Mouse (Mus musculus) retina, postnatal 7 days (tissue): Measurements from ENCODE around the gene Dthd1.

Experiments
- DNase-seq: peaks from one replicate; pipeline ENCODE4 v3.0.0-alpha.2; 2012; ENCODE audit warnings: low read depth, low spot score

Dthd1 gene

DNA sequence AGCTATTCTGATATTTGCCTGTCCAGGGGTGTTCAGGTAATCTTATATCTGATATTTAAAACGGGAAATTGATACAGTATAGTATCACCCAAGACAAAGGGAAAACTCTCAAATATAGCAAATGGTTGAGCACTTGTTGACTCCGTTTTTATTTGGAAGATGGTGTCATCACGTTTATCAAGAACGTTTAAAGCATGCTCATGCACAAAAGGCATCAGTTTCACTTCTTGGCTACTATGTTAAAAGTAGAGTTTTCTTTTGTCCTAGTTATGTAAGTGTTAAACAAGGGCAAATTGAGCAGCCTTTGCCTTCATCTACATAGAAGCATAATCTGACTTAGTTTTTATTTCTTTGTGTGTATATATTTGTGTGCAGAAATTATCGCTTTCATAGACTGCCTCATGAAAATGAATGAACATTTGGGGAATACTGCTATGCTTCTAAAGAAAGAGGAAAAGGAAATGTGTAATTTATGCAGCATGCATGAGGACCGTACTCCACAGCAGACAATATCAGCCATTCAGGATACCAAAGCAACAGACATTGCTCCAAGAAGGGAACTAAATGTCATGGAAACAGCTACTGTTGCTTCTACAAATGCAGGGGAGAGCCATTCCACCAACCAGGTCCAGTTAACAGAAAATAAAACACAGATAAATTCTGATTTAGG is at the start of gene Dthd1:
TSS of gene Dthd1 (plus strand) at position 422 of the 670 bp plus-strand sequence.
- DNase-seq = no peak

DNA sequence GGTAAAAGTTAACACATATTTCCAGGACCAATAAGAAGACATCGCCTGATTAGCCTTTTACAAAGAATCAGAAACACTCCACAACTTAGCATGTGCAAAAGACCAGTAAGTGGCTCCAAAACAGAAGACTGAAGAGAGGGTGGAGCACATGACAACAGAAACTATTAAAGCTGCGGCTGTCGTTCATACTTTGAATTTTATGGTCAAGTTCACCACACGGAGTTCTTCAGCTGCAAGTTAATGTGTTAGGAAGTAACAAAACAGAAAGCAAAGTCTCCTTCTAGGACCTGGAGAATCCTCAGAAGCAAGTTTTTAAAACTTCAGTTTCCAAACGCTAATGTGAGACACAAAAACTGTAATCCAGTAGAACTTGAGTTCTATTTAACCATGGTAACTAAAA is 49.5 kb upstream of the Dthd1 start:
- no peak for DNase-seq

DNA sequence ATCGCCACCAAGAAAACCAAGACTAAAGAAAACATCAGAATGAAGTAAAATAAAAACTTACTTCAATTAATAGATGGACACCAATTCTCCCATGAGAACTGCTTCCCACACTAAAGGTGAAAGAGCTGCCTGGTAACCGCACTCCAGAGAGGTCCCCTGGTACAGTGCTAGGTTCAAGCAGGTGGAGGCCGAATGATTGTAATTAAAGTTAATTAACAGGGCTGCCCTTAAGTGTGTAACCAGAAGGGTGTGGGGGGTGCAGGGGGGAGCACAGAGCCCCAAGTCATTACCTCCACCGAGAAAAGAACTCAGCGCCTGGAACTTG is 48.2 kb upstream of the Dthd1 start:
- no peak for DNase-seq

DNA sequence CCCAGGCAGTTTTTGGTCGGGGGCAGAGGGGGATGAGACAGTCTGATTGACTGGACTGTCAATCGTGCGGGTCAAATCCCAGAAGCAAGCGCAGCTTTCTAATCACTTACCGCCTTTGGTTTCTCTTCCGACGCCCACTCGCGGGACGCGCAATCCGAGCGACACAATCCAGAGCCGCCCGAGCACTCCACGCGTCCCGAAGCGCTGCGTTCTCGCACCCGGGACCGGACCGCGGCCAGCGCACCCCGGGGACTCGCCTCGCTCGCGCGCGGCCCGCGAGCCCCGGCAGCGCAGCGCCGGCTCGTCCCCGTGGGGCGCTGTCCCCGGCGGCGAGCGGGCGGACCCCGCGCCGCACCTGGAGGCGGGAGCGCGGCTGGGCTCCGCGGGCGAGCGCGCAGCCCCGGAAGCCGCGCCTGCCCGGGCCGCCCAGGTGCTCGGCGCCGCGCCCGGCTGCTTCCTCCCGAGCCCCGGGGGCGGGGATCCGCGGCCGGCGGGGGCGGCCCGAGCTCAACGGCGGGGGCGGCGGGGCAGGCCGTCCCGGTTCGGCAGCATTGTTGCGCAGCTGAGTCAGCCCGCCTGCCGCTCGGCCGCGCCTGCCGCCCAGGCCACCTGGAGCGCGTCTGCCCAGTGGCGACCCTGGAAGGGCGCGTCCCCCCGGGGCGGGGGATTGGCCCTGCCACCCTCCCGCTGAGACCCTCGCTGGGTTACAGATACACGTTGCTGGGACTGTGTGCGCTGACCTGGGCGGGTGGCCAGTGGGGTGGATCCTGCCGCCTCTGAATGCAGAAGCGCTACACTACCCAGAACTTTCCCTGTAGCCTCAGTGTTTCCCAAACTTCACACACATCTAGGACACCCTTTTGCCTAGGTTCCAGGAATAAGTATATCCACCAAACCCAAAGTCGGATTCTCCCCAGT is 47.6 kb upstream of the Dthd1 start, which contains the start of gene Arap2:
TSS of gene Arap2 (minus strand) at position 376 of the 918 bp plus-strand sequence.
- peak; percentile 17 for DNase-seq

DNA sequence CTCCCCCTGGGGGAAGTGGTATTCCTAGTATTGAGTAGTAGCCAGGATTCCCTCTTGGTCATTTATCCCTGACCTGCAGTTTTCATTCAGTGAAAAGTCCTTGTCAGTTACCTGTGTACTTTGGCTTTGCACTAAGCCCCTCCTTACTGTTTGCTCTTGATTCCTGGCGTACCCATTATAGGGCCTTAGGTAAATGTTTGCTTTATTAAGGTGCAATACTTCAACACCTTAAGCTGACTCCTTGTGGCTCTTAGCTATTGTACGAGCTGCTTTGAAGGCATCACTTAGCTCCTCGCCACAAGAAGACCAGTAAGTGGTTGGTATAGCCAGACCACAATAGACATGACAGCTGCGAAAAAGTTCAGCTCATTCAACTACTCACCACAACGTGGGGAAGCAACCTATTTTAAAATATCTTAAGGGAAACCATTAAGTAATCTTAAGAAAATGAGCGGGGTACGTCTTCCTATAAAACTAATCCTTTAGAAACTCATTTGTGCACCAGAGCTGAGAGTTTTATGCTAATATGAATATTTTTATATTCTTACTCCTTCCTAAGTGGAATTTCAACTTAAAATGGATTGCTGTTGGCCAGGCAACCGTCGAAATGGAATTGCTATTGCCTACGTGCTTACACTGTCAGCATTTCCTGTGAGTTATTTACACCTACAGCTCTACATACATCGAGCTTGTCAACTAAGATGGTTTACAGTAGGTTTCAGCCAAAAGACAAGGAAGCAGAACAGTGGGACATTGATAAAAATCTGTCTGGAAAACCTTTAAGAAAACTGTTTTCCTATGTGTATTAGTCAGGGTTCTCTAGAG is 41.6 kb upstream of the Dthd1 start:
- no peak for DNase-seq

DNA sequence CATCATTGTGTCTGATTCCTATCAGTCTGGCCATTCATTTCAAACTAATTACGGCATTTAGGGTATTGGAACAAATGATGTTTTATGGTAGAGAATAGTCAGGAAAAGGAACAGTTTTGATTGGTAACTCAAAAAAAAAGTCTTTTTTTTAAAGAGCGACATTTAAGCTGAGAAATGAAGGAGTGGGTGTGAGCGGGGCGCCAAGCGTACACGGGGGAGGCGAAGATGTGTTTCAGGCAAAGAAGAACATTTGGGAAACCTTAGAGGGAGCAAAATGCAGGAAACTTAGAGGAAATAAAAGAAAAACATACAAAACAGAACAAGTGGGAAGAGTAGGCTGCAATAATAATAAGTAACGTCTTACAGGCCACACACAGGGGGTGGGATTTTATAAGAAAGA is 35.8 kb upstream of the Dthd1 start:
- no peak for DNase-seq

DNA sequence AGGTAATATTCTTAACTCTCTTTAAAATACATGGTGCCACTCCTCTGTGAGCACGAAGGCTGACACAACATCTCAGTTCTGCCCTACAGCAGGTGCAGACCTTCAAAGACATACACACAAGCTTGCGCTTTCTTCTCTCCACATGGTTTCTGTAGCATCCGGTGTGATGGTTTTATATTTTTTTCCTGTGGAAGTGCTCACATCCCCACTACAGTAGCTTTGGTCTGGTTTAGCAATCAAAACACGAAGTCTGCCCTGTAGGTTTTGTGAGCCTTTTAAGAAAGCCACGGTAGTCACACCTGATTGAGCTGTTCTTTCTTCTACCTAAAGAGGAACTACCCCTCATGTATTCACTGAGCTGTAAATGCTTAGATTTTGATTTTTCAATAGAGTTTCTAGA is 34.9 kb upstream of the Dthd1 start:
- no peak for DNase-seq

DNA sequence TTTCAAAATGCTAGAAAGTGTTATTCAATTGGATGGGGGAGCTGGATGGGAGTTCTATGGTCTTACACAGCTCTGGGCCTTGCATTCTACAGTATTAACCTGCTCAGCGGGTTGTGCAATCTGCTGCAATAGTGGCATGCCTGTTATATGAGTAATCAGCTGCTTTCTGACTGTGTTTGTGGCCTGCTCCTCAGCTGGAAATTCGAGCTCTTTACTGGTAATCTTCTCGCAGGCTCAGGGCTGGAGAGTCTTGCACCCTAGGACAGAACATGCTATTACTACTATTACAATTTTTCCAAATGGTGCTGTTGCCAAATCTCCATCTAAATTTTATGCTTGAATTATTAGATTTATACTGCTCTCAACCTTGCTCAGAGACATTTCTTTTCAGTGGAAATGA is 26.8 kb upstream of the Dthd1 start:
- DNase-seq = no peak

DNA sequence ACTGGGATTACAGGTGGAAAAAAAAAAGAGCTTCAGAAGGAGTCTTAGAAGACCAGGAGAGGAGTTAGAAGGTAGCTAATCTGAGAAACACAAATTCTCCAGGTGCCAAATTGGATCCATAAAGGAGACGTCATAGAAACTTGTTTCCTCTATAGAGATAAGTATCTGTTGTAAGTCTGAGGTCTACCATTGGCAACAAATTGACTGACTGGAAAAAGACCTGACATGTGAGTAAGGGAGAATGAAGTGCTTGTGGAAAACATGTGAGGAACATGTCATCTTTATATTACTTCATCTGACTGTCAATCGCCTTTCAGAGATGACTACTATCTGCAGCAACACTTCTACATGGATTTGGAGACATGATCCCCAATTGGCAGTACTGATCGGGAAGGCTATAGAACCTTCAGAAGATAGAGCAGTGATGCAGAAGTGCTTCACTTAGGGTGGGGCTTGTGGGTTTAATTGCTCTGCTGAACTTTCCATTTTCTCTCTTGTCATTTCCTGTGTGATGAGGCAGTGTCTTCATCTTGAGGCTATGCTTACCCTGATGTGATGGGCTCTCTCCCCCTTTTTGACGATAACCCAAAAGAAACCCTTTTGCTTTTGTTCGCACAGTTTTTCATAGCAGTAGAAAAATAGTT is 22.6 kb upstream of the Dthd1 start:
- DNase-seq = no peak

DNA sequence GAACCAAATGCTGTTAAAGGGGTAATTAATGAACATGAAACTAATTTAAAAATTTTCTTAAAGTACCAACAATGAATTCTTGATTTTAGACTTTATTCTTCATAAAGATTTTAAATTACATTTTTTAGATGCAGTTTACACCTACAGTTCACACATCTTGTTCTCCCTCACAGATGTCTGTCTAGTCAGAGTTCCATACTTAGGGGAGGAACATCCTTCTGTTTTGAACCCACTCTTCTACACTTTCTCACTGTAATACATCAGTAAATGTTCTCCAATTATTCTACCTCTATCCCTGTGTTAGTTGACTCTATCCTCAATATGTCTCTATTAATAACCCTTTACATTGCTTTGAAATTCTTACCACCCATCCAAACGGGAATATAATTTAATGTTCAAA is 20.8 kb upstream of the Dthd1 start:
- DNase-seq = no peak

DNA sequence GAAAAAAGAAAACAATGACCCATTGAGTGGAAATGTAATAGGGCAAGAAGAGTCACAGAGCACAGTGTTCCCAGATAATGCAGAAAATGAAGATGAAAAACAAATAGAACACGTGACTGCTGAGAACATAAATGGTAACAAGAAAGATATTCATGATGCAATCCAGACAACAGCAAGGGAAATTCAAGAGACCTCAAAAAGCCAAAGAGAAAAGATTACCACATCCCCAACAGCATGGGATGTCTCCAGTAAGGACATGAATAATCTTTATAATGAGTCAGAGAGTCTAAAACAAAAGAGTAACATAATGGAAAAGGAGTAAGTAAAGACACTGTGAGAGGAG is 420 bp downstream of the Dthd1 start:
- no peak for DNase-seq

DNA sequence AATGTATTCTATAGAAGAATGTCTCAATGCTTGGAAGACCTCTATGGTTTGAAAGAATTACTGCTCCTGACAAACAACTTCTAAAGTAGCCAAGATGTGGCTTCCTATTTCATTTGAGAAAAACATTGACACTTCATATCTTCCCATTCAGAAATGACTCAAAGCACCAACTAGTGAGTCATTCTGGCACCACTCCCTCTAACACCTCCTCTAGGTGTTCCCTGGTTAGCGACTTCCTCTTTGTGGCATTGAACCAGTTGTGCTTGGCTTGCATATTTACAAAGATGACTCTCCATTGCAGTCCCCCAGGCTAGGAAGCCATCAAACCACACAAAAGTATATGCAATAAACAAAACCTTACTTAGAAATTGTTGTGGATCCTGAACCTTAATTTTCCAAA is 2.1 kb downstream of the Dthd1 start:
- DNase-seq = no peak

DNA sequence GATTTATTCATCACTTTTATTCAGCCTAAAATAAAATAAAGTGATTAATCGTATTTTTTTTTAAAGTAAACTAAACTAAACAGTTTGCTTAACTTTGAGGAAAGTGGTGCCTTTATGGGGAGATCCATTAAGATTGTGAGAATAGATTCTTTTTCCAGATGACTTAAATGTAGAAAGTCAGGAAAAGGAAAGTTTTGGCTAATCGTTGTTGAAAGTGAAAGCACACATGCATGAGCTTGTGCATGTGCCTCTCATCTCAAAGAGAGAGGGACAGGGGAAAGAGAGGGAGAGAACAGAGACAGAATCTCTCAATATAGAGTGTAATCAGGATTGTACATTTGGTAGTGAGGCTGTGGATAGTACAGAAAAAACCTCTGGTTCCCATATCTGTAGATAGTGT is 5.9 kb downstream of the Dthd1 start:
- no peak for DNase-seq

DNA sequence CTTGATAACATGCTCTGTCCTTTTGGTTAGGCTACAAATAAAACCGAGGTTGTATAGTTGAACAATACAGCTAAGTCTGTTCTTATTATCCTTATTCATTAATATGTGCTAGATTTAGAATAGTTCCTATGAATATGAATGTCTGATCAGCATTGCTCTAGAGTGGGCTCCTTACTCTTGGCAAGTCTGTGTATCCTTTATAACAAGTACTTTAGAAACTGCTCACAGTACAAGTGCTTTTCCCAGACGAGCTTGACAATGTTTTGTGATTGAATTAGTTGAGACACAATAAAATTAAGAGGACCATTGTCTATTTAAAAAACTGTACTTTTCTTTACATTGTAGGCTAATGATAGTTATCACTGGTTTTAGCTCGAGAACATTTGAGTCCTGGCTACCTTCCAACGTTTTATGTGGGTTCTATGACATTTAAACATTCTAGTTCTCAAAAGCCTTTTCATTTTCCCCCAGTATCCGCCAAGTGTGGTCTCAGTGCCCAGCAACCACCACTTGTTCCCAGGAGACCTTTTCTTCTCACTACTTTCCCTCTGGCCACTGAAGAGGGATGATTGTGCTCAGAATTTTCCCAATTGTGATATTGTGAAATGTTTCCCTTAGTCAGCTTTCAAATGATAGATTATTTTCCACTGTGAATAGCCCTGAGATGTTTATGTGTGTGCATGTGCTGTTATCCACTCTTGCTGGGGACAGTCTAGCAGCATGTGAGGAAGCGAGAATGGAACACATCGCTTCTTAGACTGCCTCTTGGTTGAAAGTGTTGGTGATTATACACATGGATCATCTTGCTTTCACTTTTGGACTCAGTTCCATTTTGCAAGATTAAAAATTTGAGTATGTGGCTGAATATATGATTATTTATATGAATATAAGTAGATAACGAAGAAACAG is 7.0 kb downstream of the Dthd1 start:
- DNase-seq = no peak

DNA sequence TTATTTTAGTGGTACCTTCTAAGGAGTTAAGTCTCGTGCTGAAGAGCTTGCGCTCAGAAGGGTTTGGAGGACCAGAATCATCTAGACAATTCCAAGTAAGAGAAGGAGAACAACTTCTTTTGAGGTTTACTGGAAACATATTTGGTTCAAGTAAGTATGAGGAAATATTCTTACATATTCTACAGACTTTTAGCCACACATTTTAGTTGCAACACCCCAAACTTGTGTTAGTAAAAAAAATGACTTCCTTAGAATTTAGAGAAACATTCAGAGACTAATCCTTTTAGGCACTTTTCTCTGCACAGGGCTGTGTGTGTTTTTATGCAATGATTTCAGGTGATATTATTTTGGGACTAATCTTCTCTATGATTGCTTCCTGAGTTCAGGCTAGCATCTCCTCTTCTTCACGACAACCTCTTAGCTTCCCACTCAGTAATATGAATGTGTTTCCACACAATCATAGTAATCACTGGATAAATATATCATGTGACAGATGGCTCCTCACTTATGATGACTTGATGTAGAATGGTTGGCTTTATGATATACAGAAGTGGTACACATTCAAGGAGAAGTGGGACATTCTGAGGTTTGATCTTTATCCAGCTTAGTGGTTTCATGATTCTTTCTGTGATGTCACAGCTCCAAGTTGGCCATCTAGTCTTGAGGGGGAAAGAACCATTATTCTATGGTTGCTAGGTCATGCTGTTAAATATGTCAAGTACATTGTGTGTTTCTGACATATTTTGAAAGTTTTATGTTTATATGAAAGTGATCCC is 29.5 kb downstream of the Dthd1 start:
- no peak for DNase-seq

DNA sequence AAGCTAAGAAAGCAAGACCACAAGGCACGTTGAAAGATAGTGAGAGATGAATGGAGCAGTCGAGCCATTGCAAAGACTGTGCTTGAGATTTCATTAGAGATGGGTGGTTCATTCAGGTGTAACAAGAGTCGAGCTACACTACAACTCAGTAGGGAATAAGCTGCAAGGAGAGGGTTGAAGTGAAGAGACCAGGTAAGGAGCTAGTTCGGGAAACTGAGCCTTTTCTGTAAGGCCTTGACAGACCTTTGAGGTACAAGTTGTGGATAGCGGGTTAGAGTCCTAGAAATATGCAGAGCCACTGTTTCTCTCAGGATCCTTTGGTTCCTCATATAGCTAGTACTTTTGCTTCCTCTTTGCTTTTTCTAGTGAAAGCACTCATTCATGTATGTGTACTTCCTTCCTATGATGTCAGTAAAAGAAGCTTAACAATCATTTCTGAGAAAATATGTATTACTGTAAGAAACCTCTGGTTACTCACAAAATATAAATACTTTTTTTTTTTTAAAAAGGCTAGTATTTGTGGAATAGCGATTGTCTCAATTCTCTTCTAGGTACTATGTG is 33.0 kb downstream of the Dthd1 start:
- no peak for DNase-seq

DNA sequence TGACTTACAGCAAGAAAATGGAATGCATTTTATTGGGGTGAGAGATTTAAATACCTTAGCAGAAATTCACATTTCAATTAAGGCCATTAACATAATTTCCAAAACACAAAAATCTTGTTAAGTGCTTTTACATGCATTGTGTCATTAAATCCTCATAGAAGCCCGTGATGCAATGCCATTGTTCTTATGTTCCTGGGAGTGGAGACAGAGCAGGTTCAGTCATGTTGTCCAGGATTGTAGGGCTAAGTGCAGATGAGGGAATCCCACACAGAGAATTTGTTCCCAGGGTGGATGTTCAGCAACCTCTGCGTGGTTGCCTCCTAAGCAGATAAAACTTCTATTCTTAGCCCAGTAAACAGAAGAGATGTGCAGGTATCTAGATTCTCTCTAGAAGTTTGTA is 37.7 kb downstream of the Dthd1 start:
- DNase-seq = no peak

DNA sequence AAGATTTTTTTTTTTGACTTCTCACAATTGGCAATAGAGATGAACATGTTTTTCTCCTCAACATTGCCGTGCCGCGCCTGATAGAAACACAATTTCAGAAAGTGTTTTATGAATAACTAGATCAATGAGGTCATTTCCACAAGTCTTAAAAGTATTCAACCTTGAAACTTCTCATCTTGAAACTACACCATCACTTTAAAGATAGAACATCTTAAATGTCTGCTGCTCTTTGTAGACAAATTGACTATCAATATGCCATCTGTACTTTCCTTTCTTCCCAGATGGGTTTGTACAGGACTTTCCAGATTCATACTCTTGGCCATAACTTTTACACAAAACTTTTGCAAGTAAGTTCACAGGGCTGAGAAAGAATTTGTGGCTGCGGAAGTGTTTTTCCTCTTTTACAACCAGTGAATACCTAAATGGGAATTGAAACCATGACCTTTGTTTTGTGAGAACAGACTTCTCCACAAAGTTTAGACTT is 40.8 kb downstream of the Dthd1 start:
- no peak for DNase-seq

DNA sequence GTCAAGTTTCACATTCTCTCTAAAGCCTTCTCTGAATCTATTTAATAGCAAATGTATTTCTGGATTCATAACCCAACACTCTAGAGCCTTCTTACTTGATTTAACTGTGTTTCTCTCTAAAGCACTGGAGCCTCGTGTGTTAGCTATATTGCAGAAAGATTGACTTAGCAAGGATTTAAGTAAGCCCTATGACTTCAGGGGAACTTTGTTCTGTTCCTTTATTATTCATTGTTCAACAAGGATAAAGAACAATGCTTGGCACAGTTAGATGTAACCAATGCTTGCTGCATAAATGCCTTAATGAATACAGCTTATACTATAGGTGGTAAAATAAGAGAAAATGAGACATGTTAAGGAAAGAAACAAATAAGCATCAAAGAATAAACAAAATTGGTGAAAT is 43.9 kb downstream of the Dthd1 start:
- DNase-seq = no peak

DNA sequence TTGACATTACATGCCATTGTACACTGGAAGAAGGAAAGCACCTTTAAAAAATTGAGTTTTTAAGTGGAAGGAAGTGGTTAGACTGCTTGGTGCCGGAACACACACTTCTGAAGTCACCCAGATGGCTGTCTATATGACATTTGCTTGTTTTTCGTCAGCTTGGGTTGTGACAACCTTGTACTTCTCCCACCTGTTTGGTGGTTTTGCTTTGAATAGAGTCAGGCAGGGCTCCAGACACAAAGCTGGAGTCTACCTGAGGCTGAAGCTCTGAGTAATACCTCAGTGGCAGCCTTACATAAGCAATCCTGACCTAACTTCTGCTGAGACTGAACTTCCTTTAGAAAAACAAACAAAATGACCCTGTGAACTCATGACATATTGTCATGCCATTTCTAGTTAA is 44.7 kb downstream of the Dthd1 start:
- DNase-seq = no peak
